ENCODE assay signal across 12 mouse cellular contexts in genomic region chr17:79598596-79599577, GRCm38 (mm10). TPM values are rescaled to one million over a fixed set of nuclear protein-coding genes. Genes with fewer than 3 reads are reported as not detected.
DNase-seq lines count a peak whose midpoint lies in the region; ATAC-seq and TF ChIP-seq lines count a peak whose summit lies in the region.
"Had no signal": no experiment of that assay in that cellular context is flagged by ENCODE, and none has a peak within 500 bp of the region (broad histone marks: within the 10 kb centered on the region; RNA-seq: fewer than 3 reads in every experiment).

No protein-coding gene starts in this region.

- H3K9me3 ChIP-seq in liver, postnatal 0 days (ENCODE audit: low read length): no peaks in the 10 kb centered on the region
- H3K9me3 ChIP-seq: liver, embryonic 13.5 days had no signal

- H3K27me3 ChIP-seq in C2C12 (ENCODE audit: control insufficient read depth, insufficient read depth, insufficient read length): no peaks in the 10 kb centered on the region
- no peaks in the 10 kb centered on the region for H3K27me3 ChIP-seq in liver, postnatal 0 days (ENCODE audit: insufficient read depth, low read length)
- H3K27me3 ChIP-seq: liver, embryonic 13.5 days had no signal

- 43% methylated on average over 8 of the region's 8 CpGs for WGBS in liver, postnatal 0 days (ENCODE audit: insufficient replicate concordance)

- H3K36me3 ChIP-seq in C2C12 (ENCODE audit: control insufficient read depth, insufficient read depth): no peaks in the 10 kb centered on the region
- no peaks in the 10 kb centered on the region for H3K36me3 ChIP-seq in liver, postnatal 0 days (replicated peaks; ENCODE audit: insufficient read depth, low read length)
- H3K36me3 ChIP-seq: liver, embryonic 13.5 days had no signal

- H3K27ac ChIP-seq in brown adipose tissue, adult 24 weeks (replicated peaks; ENCODE audit: low read depth, low read length): peak overlapping the region; percentile 31; the same call in 1 of the 2 replicates
- no peak overlapping the region; the same call in 1 of the 2 replicates for H3K27ac ChIP-seq in liver, postnatal 0 days (ENCODE audit: low read depth)
- H3K27ac ChIP-seq: liver, embryonic 13.5 days had no signal

- no peak overlapping the region for H3K4me2 ChIP-seq in liver, postnatal 0 days (ENCODE audit: low read depth, low read length)
- H3K4me2 ChIP-seq: liver, embryonic 13.5 days had no signal

- no peaks in the 10 kb centered on the region for H3K79me2 ChIP-seq in C2C12 (ENCODE audit: control insufficient read depth, insufficient read depth)

- no peak overlapping the region for H3K9ac ChIP-seq in liver, postnatal 0 days (replicated peaks)
- H3K9ac ChIP-seq: liver, embryonic 13.5 days had no signal

- H3ac ChIP-seq in C2C12 (ENCODE audit: control insufficient read depth, insufficient read length, low read depth): no peak overlapping the region

- TF ChIP-seq EP300 in liver, postnatal 0 days (IDR thresholded peaks at IDR 0.05; ENCODE audit: low read depth): no peak

- peak; percentile 15 for DNase-seq in kidney, postnatal 10 days
- no peak for DNase-seq in kidney, postnatal 25 days
- DNase-seq in liver, postnatal 0 days: no peak
- DNase-seq in cerebellum, adult 9-10 months: no peak
- no peak for DNase-seq in left cerebral cortex, adult 18-20 months (ENCODE audit: low spot score in 2 of 2)
- DNase-seq: cerebellum, adult 8-10 months; gastrocnemius, postnatal 10 days; layer of hippocampus, adult 9-11 months; liver, embryonic 13.5 days; right cerebral cortex, postnatal 14 days had no signal

- no peaks in the 10 kb centered on the region for H3K79me3 ChIP-seq in C2C12 (ENCODE audit: low read depth)

- TF ChIP-seq CTCF in C2C12 (IDR thresholded peaks at IDR 0.05; ENCODE audit: control insufficient read depth, insufficient read depth, insufficient read length): no peak
- TF ChIP-seq CTCF in liver, postnatal 0 days (IDR thresholded peaks at IDR 0.05; ENCODE audit: low read depth): no peak

- peaks cover 4% of the 10 kb centered on the region; the same call in 1 of the 2 replicates for H3K4me1 ChIP-seq in brown adipose tissue, adult 24 weeks (ENCODE audit: control insufficient read depth, insufficient read depth, insufficient read length, low read length)
- peaks cover 7% of the 10 kb centered on the region; the same call in 1 of the 2 replicates for H3K4me1 ChIP-seq in liver, postnatal 0 days (ENCODE audit: insufficient read depth)

- ATAC-seq in liver, postnatal 0 days: peak; percentile 80

- no peak overlapping the region for H3K4me3 ChIP-seq in C2C12 (ENCODE audit: insufficient read depth, poor library complexity, severe bottlenecking)
- no peak overlapping the region for H3K4me3 ChIP-seq in brown adipose tissue, adult 24 weeks (ENCODE audit: insufficient read depth, low read depth, low read length)
- H3K4me3 ChIP-seq in liver, postnatal 0 days (ENCODE audit: low read depth, low read length): no peak overlapping the region
- H3K4me3 ChIP-seq: liver, embryonic 13.5 days had no signal

TF ChIP-seq in C2C12, 6 proteins besides CTCF, POLR2A, EP300 and RAD21:
- TF ChIP-seq FOSL1 (IDR thresholded peaks at IDR 0.05; ENCODE audit: insufficient read depth, low read length, poor library complexity, severe bottlenecking) (peak; percentile 68), CEBPB (IDR thresholded peaks at IDR 0.05; ENCODE audit: low read depth) (peak; percentile 70), MAX (IDR thresholded peaks at IDR 0.05) (no peak)

RNA-seq across cellular contexts. Expression of gene Rmdn2, which starts 12.8 kb away (rescaled TPM):
- polyA plus RNA-seq in C2C12 (2012; fragmentation: generic; extraction: Trizol): 4.7 TPM
- polyA plus RNA-seq in brown adipose tissue, adult 24 weeks (2012; ENCODE audit: insufficient read depth, insufficient read length, missing spikeins): 9.3 and 10.6 TPM in 2 replicates
- polyA plus RNA-seq in liver, postnatal 0 days (2015; fragmentation: Nextera tagmentation; extraction: Ambion mirVana): 11.2 TPM in 2 replicates
- total RNA-seq in left cerebral cortex, adult 18-20 months (2021): 10 to 100 TPM; 12.7 to 15.3 TPM
